Mouse (Mus musculus): ENCODE data around the gene Gm8265.
"Not testable (repeated sequence)": the region's sequence is repeated elsewhere in the genome, so short reads cannot be mapped to it uniquely, and the experiment has no call there.

The Gm8265 gene

GRCm38 (mm10) chr14:5632928-5633327 lies at the start of gene Gm8265:
TSS of gene Gm8265 (minus strand) at chr14:5633028.
- not testable (repeated sequence) for DNase-seq (ENCODE audit: low read depth, low spot score)

All from A20 (cell line).